Mouse (Mus musculus): ENCODE measurements around the gene Slc25a13. TPM values are rescaled to one million over a fixed set of nuclear protein-coding genes. Genes with fewer than 3 reads are reported as not detected.

Gene Slc25a13
- polyA plus RNA-seq, 1 experiment from 2014 or later: 43.6 TPM

DNA sequence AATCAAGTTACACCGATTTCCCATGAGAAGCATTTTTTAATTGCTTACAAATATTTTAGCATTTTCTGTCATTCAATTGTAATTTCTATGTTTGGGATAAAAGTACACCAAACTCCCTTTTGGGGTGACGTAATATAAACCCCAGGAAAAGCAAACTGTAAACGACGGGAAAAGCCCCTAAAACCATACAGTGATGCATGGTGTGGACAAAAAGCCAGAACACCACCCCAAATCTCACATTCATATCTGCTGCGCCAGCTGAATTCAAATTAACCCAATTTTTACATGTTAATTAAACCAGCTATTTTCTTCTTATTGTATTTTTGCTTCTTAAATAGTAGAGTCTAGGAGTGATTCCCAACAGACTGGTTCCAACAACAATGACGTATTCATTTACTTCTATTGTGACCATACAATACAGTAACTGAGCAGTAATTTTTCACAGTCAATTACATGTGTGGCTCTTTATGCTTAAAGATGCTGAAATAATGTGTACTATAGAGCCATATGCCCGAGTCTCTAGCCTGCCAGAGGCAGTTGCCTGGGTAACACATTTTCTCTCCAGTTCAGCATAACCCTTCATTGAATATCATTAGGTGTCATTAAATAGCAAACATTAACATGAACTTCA is 53.9 kb downstream of the Slc25a13 start:
- 86% methylated on average over 7 of the region's 7 CpGs for WGBS
- Histone ChIP-seq H3K4me3 (ENCODE audit: low read length) (no peak overlapping the region), H3K27me3 (ENCODE audit: control insufficient read depth, insufficient read depth, low read length) (no peaks in the 10 kb centered on the region), H3K36me3 (ENCODE audit: control insufficient read depth, insufficient read depth, low read length) (no peaks in the 10 kb centered on the region), H3K4me1 (ENCODE audit: control insufficient read depth, insufficient read depth, low read length) (no peaks in the 10 kb centered on the region), H3K9me3 (ENCODE audit: control insufficient read depth, low read length) (no peaks in the 10 kb centered on the region), H3K4me2 (replicated peaks; ENCODE audit: low read depth, low read length) (no peak overlapping the region), H3K27ac (ENCODE audit: low read depth, low read length) (no peak overlapping the region), H3K9ac (ENCODE audit: low read depth, low read length) (no peak overlapping the region)
- no peak for ATAC-seq (ENCODE audit: low FRiP score, low TSS enrichment)

DNA sequence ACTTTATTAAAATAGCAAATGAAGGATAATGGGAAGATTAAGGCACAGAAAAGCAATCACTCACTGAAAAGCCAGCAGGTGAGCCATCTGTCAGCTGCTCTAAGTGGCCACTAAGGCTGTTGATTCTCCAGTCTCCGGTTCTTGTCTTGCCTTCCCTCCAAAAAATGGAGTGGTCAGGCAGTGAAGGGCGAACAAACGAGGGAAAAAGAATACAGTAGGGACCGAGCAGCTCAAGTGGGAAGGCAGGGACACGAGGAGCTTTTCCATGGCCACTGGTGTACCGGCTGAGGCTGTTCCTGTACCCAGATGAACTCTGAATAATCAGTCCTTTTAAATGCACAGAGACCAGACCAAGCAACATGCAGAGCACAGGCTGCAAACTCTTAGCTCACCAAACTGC is 54.8 kb downstream of the Slc25a13 start:
- Histone ChIP-seq H3K36me3 (ENCODE audit: control insufficient read depth, insufficient read depth, low read length) (no peaks in the 10 kb centered on the region), H3K9ac (ENCODE audit: low read depth, low read length) (no peak overlapping the region), H3K4me2 (replicated peaks; ENCODE audit: low read depth, low read length) (no peak overlapping the region), H3K27ac (ENCODE audit: low read depth, low read length) (no peak overlapping the region), H3K4me3 (ENCODE audit: low read length) (no peak overlapping the region), H3K9me3 (ENCODE audit: control insufficient read depth, low read length) (no peaks in the 10 kb centered on the region), H3K4me1 (ENCODE audit: control insufficient read depth, insufficient read depth, low read length) (no peaks in the 10 kb centered on the region), H3K27me3 (ENCODE audit: control insufficient read depth, insufficient read depth, low read length) (no peaks in the 10 kb centered on the region)
- no peak for ATAC-seq (ENCODE audit: low FRiP score, low TSS enrichment)
- 70% methylated on average over 6 of the region's 6 CpGs for WGBS

DNA sequence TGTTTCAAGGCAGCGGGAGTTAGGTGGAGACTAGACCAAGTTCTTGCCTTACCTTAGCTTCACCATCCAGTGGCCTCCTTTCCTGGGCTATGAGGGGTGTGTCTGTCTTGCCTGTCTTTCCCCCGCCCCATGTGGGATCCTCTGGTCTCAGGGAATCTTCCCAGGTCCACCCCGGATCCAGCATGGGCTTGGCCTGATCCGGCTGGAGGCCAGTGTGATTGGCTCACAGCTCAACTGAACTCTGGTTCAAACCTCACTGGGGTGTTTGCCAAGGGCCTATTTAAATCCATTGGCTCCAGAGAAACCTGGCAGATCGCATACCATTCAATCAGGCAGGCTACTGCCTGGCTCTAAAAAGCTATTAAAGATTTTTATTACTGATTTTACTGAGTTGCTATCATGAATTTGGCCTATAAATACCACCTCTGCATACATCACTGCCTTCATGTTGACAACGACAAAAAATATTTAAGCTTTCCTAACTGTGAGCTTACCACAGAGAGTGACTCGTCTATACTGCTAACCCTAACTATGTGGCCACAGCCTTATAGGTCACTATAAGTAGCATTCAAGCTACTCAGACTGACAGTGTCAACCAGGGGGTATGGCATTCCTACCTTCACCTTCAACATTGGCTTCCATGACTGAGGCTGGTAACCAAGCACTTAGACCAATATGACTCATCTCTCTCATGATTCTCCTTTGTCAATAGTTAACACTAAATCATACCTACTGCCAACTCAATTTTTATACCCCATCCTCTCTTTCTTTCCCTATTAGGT is 56.1 kb downstream of the Slc25a13 start:
- ATAC-seq (ENCODE audit: low FRiP score, low TSS enrichment): no peak
- Histone ChIP-seq H3K4me2 (replicated peaks; ENCODE audit: low read depth, low read length) (no peak overlapping the region), H3K36me3 (ENCODE audit: control insufficient read depth, insufficient read depth, low read length) (no peaks in the 10 kb centered on the region), H3K4me1 (ENCODE audit: control insufficient read depth, insufficient read depth, low read length) (no peaks in the 10 kb centered on the region), H3K9ac (ENCODE audit: low read depth, low read length) (no peak overlapping the region), H3K4me3 (ENCODE audit: low read length) (no peak overlapping the region), H3K27me3 (ENCODE audit: control insufficient read depth, insufficient read depth, low read length) (no peaks in the 10 kb centered on the region), H3K9me3 (ENCODE audit: control insufficient read depth, low read length) (no peaks in the 10 kb centered on the region), H3K27ac (ENCODE audit: low read depth, low read length) (no peak overlapping the region)
- whole genome bisulfite sequencing: 80% methylated on average over 7 of the region's 7 CpGs

DNA sequence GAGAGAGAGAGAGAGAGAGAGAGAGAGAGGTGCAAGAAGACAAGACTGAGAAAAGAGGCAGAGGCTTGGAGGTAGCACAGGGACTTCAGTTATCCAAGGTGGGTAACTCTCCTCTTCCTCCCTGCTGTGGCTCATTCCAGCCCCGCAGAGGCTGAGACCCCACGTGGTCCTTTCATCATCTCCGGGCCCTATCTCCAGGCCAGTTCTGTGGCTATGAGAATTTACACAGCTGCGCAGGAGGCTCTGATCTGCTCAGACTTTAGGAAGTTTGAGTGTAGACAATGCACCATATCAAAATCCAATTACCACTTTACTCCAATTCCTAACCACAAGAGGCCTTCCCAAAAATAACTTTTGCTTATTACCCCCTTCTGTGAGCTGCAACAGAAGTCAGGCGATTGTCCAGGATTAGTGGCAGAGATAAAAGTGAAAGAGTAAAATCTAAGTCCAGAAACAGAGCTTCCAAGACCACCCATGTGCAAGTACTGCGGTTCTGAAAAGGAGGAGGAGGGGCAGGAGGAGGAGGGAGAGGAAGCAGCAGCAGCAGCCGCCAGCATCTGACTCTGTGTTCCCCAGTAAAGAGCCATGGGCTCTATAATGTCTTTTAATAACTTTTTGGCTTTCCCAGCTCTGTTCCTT is 57.6 kb downstream of the Slc25a13 start:
- Histone ChIP-seq H3K9ac (ENCODE audit: low read depth, low read length) (no peak overlapping the region), H3K36me3 (ENCODE audit: control insufficient read depth, insufficient read depth, low read length) (no peaks in the 10 kb centered on the region), H3K9me3 (ENCODE audit: control insufficient read depth, low read length) (no peaks in the 10 kb centered on the region), H3K4me2 (replicated peaks; ENCODE audit: low read depth, low read length) (no peak overlapping the region), H3K27ac (ENCODE audit: low read depth, low read length) (no peak overlapping the region), H3K4me3 (ENCODE audit: low read length) (no peak overlapping the region), H3K27me3 (ENCODE audit: control insufficient read depth, insufficient read depth, low read length) (no peaks in the 10 kb centered on the region), H3K4me1 (ENCODE audit: control insufficient read depth, insufficient read depth, low read length) (no peaks in the 10 kb centered on the region)
- ATAC-seq (ENCODE audit: low FRiP score, low TSS enrichment): 0 out of 2 replicates have a peak, but pooled peaks have one; percentile 38
- WGBS: 45% methylated on average over 7 of the region's 7 CpGs

DNA sequence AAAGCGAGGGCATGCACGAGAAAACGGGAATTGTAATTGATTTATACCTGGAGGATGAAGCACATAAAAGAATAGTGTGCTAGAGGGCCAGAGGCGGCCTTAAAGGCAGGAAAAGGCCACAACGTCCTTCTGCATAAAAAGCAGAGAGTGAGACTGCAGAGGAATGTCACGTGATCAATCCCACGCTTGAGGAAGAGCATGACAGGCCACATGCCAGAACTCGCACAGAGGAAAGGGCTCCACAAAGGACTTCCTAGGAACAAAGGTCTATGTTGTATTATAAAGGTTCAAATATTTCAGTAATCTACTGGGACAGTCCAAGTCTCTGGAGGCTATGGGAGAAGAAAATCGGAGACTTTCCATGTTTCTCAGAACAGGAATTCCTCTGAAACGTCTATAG is 63.5 kb downstream of the Slc25a13 start:
- ATAC-seq (ENCODE audit: low FRiP score, low TSS enrichment): no peak; the same call in 1 of the 2 replicates
- 55% methylated on average over 10 of the region's 10 CpGs for WGBS

DNA sequence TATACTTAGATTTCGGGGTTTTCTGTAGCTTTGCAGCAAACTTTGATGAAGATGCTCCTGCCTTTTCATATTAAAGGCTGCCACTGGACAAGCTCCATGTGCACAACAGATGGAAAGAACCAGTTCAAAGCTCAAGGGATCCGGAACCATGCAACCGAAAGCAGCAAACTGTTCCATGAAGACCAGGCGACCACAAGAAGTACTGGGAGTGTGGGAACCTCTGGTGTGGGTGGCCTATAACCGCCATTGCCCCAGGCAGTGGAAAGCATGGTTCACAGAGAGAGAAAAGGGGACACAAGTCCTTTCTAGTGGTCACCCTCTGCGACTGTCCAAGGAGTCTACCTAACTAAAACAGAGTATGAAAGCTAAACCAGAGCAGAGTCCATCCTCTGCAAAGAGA is 66.2 kb downstream of the Slc25a13 start:
- 96% methylated on average over 6 of the region's 6 CpGs for WGBS

More for the DNA sequence above, 63.5 kb downstream of the Slc25a13 start:
- Histone ChIP-seq H3K4me3 (ENCODE audit: low read length) (no peak overlapping the region), H3K9me3 (ENCODE audit: control insufficient read depth, low read length) (no peaks in the 10 kb centered on the region), H3K27ac (ENCODE audit: low read depth, low read length) (no peak overlapping the region), H3K4me1 (ENCODE audit: control insufficient read depth, insufficient read depth, low read length) (peaks cover 3% of the 10 kb centered on the region; the same call in 1 of the 2 replicates), H3K36me3 (ENCODE audit: control insufficient read depth, insufficient read depth, low read length) (no peaks in the 10 kb centered on the region; the same call in 1 of the 2 replicates), H3K9ac (ENCODE audit: low read depth, low read length) (no peak overlapping the region), H3K4me2 (replicated peaks; ENCODE audit: low read depth, low read length) (no peak overlapping the region), H3K27me3 (ENCODE audit: control insufficient read depth, insufficient read depth, low read length) (no peaks in the 10 kb centered on the region)

DNA sequence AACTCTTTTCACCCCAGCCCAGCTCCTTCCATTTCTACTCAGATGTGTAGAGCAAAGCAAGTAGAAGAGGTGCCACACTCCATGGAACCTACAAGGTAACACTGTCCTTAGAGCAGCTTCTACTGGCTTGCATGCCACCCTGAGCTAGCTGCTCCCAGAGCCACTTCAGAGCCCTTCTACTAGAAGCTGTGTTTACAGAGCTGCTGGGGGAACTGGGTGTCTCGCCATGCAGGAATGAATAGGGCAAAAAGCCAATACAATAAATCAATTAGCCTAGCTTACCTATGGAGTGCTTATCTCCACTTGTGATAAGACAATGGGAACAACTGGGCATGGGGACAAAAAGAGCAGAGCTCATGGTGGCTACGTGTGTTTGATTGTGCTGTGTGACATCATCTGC is 67.2 kb downstream of the Slc25a13 start:
- ATAC-seq (ENCODE audit: low FRiP score, low TSS enrichment): no peak
- H3K36me3 ChIP-seq (ENCODE audit: control insufficient read depth, insufficient read depth, low read length): peaks cover 5% of the 10 kb centered on the region; the same call in 1 of the 2 replicates
- 61% methylated on average over 2 of the region's 2 CpGs for WGBS

More for the DNA sequence above, 66.2 kb downstream of the Slc25a13 start:
- Histone ChIP-seq H3K27ac (ENCODE audit: low read depth, low read length) (no peak overlapping the region), H3K4me3 (ENCODE audit: low read length) (no peak overlapping the region), H3K36me3 (ENCODE audit: control insufficient read depth, insufficient read depth, low read length) (peaks cover 5% of the 10 kb centered on the region; the same call in 1 of the 2 replicates), H3K4me1 (ENCODE audit: control insufficient read depth, insufficient read depth, low read length) (peaks cover 3% of the 10 kb centered on the region; the same call in 1 of the 2 replicates), H3K9me3 (ENCODE audit: control insufficient read depth, low read length) (no peaks in the 10 kb centered on the region), H3K4me2 (replicated peaks; ENCODE audit: low read depth, low read length) (no peak overlapping the region), H3K27me3 (ENCODE audit: control insufficient read depth, insufficient read depth, low read length) (no peaks in the 10 kb centered on the region), H3K9ac (ENCODE audit: low read depth, low read length) (no peak overlapping the region)
- no peak for ATAC-seq (ENCODE audit: low FRiP score, low TSS enrichment)

DNA sequence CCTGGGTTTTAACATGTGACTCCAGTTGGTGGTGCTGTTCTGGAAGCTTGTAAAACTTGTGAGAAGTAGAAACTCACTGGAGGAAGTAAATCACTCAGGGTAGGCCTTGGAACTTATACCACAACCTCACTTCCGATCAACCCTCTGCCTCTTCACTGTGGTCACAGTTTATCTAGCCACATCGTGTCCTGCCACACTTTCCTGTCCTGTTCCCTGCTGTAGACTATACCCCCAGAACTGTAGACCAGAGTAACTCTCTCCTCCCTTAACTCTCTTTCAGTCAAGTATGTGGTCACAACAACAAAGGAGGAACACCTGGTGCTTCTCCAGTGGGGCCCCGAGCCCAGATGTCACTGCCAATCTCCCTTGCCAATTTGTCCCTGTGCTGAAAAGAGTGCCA is 67.6 kb downstream of the Slc25a13 start:
- Histone ChIP-seq H3K9ac (ENCODE audit: low read depth, low read length) (no peak overlapping the region), H3K27ac (ENCODE audit: low read depth, low read length) (no peak overlapping the region), H3K27me3 (ENCODE audit: control insufficient read depth, insufficient read depth, low read length) (no peaks in the 10 kb centered on the region), H3K36me3 (ENCODE audit: control insufficient read depth, insufficient read depth, low read length) (peaks cover 5% of the 10 kb centered on the region; the same call in 1 of the 2 replicates), H3K4me3 (ENCODE audit: low read length) (no peak overlapping the region), H3K4me1 (ENCODE audit: control insufficient read depth, insufficient read depth, low read length) (peaks cover 3% of the 10 kb centered on the region; the same call in 1 of the 2 replicates), H3K4me2 (replicated peaks; ENCODE audit: low read depth, low read length) (no peak overlapping the region), H3K9me3 (ENCODE audit: control insufficient read depth, low read length) (no peaks in the 10 kb centered on the region)
- 94% methylated on average over 3 of the region's 3 CpGs for WGBS
- ATAC-seq (ENCODE audit: low FRiP score, low TSS enrichment): no peak

More for the DNA sequence above, 67.2 kb downstream of the Slc25a13 start:
- Histone ChIP-seq H3K4me2 (replicated peaks; ENCODE audit: low read depth, low read length) (no peak overlapping the region), H3K27me3 (ENCODE audit: control insufficient read depth, insufficient read depth, low read length) (no peaks in the 10 kb centered on the region), H3K4me1 (ENCODE audit: control insufficient read depth, insufficient read depth, low read length) (peaks cover 3% of the 10 kb centered on the region; the same call in 1 of the 2 replicates), H3K4me3 (ENCODE audit: low read length) (no peak overlapping the region), H3K9ac (ENCODE audit: low read depth, low read length) (no peak overlapping the region), H3K9me3 (ENCODE audit: control insufficient read depth, low read length) (no peaks in the 10 kb centered on the region), H3K27ac (ENCODE audit: low read depth, low read length) (no peak overlapping the region)

All from kidney, embryonic 14.5 days (tissue).